Mouse (Mus musculus): Measurements from ENCODE around the gene Senp1.

Gene Senp1

DNA sequence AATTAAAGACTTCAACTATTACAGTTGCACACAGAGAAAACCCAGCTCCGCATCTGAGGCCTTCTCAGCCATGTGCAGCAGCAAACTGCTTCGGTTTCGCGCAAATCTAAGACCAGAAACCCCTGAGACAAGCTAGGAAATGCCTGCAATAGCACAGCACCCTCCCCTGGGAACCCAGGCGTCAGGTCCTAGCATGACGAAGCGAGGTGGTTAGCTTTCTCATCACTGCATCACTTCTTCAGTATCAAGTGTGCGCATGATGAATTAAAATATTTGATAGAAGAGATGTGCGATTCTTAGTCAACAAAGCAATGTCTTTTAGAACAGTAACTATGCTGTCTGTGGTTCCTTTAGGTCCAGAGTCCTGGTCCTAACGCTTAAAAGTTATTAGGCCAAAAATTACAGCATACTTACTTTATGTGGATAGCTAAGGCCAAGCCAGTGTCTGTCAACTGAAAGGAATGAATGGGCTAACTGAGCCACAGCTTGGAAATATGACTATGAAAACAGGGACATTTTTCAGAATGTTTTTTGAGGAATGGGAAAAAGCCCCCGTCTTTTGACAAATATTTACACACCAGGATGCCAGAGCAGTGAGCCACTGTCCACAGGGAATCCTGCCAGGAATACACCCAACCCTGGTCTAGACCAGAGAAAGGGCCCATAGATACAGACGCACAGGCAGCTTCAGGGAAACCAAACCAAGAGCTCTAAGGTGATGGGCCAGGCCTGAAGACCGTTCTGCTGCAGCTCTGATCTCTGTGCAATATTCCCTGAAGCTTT, 44.4 kb downstream of the Senp1 start:
- DNase-seq (ENCODE audit: low spot score): no peak

DNA sequence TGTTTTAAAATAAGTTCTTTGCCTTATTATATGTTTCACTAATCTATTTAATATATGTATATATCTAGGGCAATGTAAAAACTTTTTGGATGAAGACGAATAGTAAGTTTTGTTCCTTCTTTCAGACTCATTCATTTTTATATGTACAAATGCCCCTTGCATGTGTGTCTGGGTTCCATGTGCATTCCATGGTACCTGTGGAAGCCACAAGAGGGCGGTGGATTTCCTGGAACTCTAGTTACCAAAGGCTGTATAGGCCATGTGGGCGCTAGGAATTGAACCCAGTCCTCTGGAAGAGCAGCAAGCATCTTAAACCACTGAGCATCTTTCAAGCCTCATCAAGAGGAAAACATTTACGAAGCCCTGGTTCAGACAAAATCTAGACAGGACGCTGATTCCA, 49.2 kb downstream of the Senp1 start:
- DNase-seq (ENCODE audit: low spot score): no peak

DNA sequence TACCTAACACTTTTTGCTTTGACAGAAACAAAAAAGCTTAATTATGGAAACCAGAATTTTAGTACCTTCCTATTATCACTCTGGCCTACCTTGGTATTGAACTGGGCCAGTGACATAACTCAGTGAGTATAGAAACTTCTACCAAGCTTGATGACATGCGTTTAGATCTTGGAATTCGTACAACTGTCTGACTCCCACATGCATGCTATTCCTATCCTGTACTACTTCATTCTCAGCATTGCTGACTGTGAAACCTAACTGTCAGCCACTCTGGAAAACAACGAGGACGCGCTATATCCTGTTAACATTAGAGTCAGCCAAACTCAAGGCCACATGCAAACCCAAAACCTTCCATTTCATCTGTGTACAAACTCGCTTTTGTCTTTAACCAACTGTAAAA, 49.6 kb downstream of the Senp1 start:
- DNase-seq (ENCODE audit: low spot score): no peak

DNA sequence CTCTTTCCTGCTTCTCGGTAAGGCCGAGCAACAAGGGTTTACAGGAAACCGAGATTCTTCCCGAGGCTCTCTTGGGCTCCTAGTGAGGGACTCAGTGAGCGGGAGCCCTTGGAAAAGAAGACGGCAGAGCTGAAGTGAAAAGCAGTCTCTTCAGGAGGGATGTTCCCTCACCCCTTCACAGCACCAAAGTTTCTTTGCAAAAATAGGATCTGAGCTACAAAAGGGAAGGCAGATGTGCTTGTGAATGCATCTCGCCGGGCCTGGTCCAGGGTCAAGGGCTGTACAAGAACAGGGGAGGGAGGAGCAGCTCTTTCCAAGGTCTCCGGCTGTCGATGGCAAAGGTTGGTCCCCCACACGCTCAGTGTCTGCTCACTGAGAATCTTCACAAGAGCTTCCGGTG, 51.0 kb downstream of the Senp1 start:
- no peak for DNase-seq (ENCODE audit: low spot score)

DNA sequence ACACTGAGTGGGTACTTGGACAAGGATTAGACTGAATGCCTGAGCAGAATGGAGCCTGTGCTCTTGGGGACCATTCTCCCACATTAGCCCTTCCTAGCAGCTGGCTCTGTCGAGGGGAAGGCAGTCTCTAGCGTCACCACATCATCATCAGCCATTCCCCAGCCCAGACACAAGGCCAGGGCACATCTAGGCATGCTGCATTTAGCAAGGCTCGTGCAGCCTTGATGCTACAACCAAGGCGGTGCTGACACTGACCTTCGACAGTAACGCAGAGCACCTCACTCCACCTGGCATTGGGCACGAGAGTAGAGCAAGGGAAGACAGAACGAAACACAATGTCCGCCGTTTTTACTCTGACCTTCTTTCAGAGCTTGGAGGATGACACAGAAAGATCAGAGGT, 53.9 kb downstream of the Senp1 start:
- no peak for DNase-seq (ENCODE audit: low spot score)

DNA sequence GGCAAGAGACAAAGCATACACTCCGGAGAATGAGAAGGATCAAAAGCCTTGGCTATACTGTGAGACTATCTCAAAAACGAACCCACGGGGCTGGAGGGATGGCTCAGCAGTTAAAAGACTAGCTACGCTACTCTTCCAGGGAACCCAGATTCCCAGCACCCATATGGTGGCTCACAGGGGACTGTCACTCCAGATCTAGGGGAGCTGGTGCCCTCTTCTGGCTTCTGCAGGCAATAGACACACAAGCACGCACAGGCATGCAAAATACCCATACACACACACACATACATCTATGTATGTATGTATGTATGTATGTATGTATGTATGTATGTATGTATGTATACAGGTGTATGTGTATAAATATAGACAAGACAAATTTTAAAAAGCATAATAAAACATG, 57.0 kb downstream of the Senp1 start:
- no peak for DNase-seq (ENCODE audit: low spot score)

DNA sequence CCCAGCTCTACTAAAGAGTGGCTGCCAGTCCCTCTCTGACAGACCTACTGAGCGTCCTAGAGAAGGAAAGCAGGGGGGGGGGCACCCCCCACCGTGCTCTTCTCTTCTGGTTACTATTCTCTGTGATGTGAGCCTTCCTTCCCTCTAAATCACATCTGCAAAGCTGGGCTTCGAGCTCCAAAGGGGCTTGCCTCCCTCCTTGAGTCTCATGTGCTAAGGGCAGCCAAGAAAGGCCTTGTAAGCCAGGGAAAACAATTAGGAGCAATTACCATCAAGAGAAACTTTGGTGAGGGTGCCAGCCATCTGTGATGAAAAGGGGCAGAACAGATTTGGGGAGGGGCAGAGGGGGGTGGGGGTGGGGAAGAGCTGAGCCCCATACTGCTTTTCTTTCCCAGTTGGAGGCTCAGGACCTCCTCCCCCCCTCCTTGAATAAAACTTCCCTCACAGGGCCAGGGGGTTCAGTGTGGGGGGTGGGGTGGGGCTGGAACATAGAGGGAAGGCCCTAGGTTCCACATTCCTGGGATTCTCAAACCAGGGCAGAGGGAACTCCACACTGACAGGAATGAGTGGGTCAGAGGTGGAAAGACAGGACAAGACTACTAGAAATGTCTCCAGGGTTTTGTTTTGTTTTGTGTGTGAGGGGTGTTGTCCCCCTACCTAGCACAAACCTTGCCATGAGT, 58.3 kb downstream of the Senp1 start:
- DNase-seq (ENCODE audit: low spot score): no peak

DNA sequence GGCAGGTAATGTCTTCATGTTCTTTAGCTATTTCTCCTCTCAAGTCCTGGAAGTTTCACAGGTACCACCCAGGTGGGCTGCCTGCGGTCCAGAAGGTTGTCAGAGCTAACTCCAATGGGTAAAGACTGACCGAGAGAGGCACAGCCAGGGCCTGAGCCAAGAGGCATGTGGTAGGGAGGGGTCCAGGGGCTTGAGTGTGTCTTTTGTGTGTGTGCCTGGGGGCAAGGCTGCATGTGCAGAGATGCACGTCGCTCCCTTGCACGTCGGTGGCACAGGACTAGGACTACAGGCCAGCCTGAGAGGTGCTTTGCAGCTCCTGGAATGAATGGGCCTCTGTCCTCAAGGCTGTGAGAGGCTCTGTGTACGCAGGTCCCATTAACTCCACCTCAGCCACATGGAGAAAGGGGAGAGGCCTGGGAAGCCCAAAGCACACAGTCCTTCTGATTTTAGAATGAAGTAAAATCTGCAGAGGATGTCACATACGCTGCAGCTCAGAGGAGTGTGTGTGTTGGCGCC, 60.3 kb downstream of the Senp1 start:
- no peak for DNase-seq (ENCODE audit: low spot score)

DNA sequence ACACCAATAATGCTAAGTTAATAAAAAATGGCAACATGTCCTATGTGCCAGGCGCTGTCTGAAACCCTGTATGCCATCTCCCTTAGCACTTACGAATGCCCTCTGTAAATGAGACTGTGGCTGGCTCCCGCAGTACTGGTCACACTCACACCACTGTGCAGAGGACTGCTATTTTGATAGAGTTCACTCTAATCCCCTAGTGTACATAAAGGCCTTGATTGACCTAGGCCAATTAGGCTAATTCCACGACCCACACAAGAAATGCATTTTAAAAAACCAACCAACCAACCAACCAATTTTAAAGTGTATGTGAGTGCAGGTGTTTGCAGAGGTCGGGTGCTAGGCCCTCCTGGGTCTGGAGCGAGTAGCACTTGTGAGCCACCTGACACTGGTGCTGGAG, 63.7 kb downstream of the Senp1 start:
- no peak for DNase-seq (ENCODE audit: low spot score)

DNA sequence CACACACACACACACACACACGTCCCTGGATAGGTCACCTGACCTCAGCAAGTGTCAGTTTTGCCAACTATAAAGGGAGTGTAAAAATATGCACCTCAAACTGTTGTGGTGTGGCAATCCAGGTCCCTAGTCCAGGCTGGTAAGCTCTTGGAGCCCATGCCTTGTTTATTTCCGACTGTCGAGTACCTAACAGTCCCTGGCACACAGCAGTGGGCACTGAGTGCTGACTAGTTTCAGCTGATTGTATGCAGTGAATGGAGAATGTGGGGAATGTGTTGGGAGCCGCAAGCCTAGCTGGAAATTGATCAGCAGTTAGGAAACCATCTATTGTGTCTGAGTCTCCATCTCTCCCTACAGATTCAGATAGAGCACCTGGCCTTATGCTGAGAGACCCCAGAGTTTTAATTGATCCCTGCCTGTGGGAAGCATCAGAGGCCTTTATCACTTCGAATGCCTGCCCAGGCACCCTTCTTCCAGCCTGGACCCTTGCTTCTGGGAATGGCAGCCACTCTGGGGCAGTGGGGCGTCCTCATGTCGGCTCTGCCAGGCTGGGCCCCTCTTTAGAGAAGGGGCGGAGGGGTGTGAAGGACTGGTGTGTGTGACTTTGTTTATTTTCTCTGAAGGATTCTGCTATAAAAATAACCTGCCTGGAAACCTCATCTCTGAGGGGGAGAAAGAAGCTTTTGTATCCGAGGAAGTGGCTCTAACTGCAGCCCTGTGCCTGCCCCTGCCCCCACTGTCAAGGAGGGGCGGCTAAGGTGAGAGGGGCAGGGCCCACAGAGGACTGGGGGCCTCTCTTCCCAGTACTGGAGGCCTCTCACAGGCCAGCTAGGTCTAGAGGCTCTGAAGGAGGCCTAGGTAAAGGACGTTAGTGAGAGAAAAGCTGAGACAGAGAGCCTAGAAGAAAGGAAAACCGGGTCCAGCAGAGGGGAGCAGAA, 66.3 kb downstream of the Senp1 start:
- no peak for DNase-seq (ENCODE audit: low spot score)

DNA sequence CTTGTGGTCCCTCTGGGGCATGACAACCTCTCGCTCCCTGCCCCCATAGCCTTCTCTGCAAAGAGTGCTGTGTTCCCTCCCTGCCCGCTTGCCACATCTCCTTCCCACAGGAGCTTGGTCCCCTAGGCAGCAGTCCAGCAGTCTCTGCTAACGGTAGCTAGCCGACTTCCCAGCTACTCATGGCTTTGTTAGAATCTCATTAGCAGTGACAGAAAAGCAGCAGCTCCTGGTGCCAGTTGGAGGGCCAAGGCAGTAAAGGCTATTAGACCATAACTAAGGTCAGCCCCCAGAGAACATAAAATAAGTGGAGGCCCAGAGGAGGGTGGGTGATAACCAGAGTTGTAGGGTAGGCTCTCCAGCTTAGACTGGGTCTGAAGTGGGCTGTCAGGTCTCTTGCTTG, 67.9 kb downstream of the Senp1 start:
- no peak for DNase-seq (ENCODE audit: low spot score)

DNA sequence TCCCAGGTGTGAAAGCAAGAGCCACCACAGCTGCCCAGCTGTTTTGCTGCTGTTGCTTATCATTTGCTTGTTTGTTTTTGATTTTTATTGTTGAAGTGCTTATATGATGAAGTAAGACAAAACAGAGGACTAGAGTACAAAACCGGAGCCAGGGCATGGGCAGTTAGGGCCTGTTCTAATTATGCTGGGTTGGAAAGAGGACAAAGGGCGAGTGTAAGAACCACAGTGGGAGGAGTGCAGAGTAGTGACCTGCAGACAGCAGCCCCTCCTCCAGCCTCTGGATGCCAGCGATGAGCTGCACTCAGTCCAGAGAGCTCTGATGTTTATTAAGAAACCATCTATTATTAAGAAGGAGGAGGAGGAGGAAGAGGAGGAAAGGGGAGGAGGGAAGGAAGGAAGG, 70.4 kb downstream of the Senp1 start:
- DNase-seq (ENCODE audit: low spot score): no peak

DNA sequence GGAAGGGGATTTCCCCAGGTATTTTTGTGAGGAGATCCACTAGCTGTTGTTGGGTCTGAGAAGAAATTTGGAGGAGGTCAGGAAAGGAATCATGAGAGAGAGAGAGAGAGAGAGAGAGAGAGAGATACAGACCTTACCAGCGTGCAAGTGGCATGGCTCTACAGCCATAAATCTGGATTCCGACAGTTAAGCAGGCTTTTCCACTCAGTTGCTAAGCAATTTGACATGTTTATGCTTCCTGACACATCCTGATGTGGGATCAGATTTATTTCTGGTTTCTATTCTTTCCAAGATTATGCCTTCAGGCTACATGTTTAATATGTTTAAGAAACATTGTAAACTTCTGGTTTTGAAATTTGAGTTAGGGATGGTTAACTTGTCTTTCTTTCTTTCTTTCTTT, 71.7 kb downstream of the Senp1 start:
- no peak for DNase-seq (ENCODE audit: low spot score)

DNA sequence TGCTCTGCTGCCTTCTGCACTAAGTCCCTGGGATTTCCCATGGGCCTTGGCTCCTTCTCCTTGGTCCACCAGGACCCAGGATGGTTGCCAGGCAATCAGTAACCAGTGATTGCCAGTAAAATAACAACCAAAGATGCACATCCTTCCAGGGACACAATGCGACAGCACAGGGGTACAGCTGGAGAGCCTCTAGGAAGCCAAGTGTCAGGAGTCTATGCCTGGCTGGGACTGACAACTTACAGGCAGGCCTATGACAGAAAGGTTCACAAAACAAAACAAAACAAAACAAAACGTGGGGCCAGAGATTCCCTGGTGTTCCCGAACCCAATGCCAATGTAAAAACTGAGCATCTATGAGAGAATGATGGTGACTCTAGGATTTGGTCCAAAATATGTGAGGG, 74.5 kb downstream of the Senp1 start:
- no peak for DNase-seq (ENCODE audit: low spot score)

DNA sequence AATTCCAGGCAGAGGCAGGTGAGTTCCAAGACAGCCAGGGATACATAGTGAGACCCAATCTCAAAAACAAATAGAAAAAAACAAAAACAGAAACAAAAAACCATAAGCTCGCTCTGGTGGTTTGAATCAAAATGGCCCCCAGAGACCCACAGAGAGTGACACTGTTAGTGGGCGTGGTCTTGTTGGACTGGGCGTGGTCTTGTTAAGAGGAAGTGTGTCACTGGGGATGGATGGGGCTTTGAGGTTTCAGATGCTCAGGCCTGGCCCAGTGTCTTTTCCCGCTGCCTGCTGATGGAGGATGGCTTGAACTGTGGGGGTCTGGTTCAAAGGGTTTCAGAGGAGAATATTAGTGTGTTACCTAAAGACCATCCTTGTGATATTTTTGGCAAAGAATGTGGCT, 75.6 kb downstream of the Senp1 start:
- no peak for DNase-seq (ENCODE audit: low spot score)

DNA sequence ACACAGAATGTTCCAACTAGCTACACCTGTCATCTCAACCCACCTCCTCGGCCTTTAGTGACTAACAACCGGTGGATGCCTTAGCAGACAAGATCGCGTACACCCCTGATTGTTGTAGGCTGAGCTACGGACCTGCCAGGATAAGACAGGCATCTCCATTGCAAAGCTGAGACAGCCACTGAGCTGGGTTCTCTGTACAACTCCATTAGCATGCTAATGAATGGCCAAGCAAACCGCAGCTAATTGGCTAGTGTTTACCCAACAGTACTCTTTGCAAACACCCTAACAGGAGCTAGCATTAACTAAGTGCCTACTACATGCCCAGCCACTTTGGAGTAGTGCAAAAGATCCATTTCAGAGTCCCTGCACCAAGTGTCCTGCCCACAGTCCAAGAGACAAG, 80.7 kb downstream of the Senp1 start:
- no peak for DNase-seq (ENCODE audit: low spot score)

DNA sequence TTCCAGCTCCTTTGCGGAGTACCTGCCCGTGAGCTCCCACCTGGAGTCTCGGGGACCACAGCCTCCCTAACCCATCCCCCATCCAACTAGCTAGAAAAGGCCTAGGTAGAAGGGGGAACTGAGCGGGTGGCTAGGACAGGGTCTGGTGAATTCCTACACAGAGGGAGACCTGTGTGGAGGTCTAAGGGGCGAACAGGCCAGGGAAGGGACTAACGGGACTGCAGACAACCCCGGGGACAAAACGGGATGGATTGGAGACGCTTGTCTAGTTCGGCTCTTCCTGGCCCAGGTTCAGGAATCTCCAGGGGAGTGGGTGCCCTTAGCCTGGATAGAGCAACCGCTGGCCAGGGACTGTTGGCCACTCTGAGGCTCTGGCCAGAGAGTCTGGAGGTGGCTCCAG, 88.4 kb downstream of the Senp1 start:
- DNase-seq (ENCODE audit: low spot score): no peak

DNA sequence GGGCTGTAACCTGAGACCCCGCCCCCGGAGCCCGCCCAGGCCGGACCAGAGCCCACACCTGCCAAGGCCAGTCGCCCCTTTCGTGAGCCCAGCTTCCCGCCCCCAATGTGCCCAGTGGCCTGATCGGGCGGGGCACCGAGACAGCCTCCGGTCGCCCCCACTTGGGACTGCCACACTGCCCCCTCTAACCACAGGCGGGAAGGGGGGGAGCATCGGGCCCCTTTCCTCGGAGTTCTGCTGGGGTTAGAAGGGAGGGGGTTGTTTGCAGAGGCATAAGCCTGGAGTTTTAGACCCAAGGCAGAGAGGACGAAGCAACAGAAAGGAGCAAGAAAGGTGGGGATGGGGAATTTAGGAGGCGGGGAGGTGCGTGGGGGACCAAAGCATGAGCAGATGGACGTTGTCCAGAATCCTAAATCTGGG, 88.8 kb downstream of the Senp1 start:
- no peak for DNase-seq (ENCODE audit: low spot score)

DNA sequence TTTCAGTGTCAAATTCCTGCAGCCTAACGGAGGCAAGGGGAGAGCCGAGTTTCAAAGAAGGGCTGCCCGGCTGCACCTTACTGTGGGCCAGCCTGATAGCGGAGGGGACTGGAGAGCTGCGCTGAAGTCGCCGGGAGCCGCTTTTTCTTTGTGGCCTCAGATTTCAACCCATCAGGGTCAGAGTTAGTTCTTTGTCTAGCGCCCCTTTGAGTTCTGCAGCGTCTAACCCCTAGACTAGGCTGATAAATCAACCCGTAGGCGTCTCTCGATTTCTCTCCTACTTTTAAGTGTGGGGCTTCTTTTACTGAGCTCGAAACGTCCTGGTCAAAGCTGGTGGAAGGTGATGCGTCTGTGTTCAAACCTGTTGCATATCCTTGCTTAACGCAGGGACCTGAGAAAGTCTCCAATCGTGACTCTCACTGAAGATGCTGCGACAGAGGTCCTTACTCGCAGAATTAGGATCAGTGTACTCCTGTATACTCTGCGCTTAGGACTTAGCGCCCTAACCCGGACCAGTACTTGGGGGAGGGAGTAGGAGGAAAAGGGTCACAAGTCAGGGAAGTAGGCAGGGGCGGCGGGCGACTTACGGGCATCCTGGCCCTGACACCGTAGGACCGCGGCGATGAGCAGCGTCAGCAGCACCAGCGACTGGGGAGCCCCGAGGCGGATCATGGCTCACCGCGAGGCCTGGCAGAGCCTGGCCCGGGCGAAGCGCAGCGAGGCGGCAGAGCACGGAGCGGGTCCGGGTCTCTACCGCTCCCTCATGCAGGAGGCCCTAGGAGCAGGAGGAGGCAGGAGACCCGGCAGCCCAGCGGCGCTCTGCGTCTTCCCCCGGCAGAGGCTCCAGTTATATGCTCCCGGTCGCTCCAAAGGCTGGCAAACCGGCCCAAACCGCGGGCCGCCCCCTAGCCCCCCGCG, 89.5 kb downstream of the Senp1 start, which contains the start of gene Col2a1:
TSS of gene Col2a1 (minus strand) at position 874 of the 918 bp plus-strand sequence.
- no peak for DNase-seq (ENCODE audit: low spot score)

DNA sequence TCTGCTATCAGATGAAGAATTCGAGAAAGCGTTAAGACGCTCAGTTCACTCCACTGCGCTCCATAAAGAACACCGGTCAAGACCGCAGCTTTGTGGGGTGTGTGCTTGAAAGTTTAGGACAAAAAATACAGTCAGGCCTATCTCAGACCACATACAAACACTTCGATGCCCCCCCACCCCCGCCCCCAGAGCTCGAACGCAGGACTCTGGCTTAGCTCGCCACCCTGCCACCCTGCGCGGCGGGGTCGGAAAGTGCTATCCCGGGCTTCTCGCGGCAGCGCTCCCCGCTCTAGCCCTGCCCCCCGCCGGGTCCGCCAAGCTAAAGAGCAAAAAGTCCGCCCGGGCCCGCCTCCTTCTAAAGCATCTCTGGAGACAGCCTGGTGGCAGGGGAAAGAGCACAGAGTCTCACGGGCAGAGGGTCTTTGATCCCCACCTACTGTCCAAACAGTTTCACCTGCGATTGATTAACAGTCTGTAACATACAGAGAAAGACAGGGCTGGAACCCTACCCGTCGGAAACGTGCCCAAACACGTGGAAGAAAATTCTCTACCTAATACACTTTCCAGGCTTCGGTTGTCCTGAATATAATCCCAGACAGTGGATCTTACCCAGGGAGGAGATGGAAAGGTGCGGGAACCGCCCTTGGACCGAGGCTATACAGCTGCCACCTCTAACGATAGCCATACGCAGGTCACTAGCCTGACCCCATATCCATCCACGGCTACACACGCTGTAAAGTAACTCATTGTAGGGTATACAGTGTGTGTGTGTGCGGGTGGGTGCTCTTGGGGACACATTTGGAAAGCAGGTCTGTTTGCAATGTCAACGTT, 90.3 kb downstream of the Senp1 start:
- no peak for DNase-seq (ENCODE audit: low spot score)

Measured in ovary, postnatal 36 days (tissue).